Mouse (Mus musculus) brain, embryonic 14.5 days (tissue): ENCODE measurements at regions not wholly inside any gene's neighbourhood (a gene's known extent, or its start where the extent isn't known, plus 50 kb on each side); places are given as distances from the start of the nearest gene placed in this dataset.

Source experiments
- DNase-seq: peaks from one replicate; pipeline ENCODE4 v3.0.0-alpha.2; 2011; ENCODE audit warnings: low read depth
- CTCF ChIP-seq: fragments of 200-500 bp; IDR thresholded peaks from 2 replicates; pipeline ENCODE4 v1.5.1; 2012; ENCODE audit warnings: inconsistent platforms, mild to moderate bottlenecking, moderate library complexity, borderline replicate concordance; ENCODE audit not compliant: insufficient read depth, insufficient read length; ENCODE audit errors: extremely low read depth
- POLR2A ChIP-seq: fragments of 200-500 bp; IDR thresholded peaks from 2 replicates; pipeline ENCODE4 v1.6.1; 2012; ENCODE audit warnings: mild to moderate bottlenecking, inconsistent platforms, borderline replicate concordance; ENCODE audit not compliant: poor library complexity, insufficient read depth, insufficient read length, severe bottlenecking; ENCODE audit errors: extremely low read depth

DNA sequence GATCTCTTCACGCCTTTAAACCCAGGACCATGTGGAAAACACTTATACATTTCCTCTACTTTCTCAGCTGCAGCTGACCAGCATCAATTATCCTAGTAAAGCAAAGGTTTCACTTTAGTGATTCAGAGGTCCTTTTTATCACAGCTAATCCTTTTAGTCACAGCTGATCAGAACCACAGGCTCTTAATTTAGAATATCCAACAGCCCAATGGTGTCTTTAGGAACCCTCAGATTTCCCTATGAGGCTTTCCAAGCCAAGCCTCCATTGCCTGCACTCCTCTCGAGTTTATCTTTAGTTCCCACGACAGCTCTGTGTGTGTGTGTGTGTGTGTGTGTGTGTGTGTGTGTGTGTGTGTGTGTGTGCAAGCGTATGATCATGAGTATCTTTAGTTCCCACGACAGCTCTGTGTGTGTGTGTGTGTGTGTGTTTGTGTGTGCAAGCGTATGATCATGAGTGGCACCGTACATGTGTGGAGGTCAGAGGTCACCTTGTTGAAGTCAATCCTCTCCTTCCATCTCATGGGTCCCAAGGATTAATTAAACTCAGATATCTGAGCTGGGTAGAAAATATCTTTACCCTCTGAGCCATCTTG is 85.4 kb upstream of the Gm34302 start:
- TF ChIP-seq POLR2A (no peak), CTCF (no peak)
- peak; percentile 50 for DNase-seq

DNA sequence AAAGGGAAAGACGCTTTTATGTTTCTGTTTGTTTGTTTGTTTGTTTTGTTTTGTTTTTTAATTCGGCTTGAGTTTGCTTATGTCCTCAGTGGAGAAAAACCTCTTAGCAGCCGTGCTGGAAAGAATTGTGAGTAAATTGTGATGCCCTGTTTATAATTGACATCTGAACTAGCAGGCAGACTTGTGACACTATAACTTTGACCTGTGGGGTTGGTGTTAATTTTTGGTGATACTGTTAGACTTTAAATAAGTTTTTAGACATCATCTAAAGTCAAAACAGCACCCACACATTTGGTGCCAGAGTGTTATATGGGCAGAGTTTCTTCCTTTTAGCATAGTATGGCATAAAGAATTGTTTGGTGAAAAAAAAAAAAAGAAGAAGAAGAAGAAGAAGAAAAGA is 84.0 kb upstream of the Gm34302 start:
- TF ChIP-seq POLR2A: no peak
- TF ChIP-seq CTCF: no peak
- DNase-seq: no peak

DNA sequence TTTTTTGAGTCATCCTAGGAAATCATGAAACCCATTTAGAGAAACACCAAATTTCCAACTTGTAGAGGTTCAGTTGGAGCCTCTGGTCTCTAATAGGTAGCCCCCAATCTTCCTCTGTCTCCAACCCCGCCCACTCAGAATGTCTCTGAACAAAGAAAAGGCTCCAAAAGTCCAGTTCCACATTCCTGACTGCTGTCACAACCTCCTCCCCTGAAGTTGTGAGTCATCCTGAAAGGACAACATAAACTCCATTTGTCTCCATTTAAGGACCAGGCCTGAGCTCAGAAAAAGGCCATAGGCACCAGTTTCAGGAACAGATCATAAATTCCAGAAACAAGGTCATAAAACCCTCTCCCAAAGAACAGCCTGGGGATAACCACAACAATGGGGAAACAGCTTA is 79.4 kb upstream of the Gm34302 start:
- TF ChIP-seq CTCF: no peak
- no peak for TF ChIP-seq POLR2A
- DNase-seq: no peak

DNA sequence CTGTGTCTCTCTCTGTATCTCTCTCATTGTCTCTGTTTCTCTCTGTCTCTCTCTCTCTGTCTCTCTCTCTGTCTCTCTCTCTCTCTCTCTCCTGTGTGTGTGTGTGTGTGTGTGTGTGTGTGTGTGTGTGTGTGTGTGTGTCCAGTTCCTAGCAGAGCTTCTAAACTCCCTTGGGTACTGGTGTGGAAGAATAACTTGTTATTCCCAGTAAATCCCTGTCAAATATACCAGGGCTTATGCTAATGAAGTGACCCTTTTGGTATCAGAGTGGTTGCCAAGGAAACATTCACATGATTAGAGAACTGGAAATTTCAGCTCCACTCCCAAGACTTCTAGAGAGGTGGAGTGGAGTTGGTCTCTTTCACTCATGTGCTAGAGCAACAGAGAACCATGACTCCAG is 78.9 kb upstream of the Gm34302 start:
- TF ChIP-seq CTCF (no peak), POLR2A (no peak)
- DNase-seq: peak; percentile 23

DNA sequence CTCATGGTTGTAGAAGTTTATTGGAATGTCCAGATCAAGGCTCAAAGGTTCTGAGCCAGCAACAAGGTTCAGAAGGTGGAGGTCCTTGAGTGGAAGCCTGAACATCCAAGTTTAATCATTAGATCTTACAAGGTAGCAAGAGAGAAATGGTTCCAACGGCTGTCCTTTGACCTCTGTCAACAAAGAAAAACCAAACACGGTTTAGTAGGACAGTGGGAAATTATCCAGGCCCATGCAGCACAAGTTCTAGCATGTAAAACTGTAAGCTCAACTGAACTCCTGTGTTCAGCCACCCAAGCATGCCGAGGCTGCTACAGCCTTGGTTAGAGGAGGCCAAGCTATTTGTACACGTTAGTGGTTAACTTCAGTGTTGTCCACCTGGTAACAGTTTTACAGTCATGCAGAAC is 77.1 kb upstream of the Gm34302 start:
- DNase-seq: no peak
- no peak for TF ChIP-seq POLR2A
- no peak for TF ChIP-seq CTCF

DNA sequence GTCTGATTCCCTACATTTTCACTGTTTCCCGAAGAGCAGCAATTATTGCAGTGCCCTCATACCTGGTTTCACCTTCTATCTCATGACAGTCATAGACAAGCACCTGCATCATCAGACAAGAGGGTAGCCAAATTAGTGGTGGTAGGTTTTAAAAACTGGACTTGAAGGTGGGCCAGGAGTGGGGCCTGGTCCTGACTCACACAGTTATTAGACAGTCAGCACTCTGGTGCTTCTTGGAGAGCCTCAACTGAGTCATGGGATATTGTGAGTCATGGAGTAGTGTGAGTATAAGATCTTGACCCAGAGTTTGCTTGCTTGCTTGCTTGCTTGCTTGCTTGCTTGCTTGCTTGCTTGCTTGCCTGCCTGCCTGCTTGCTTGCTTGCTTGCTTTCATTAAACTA is 73.1 kb upstream of the Gm34302 start:
- TF ChIP-seq CTCF: no peak
- no peak for TF ChIP-seq POLR2A
- DNase-seq: no peak

DNA sequence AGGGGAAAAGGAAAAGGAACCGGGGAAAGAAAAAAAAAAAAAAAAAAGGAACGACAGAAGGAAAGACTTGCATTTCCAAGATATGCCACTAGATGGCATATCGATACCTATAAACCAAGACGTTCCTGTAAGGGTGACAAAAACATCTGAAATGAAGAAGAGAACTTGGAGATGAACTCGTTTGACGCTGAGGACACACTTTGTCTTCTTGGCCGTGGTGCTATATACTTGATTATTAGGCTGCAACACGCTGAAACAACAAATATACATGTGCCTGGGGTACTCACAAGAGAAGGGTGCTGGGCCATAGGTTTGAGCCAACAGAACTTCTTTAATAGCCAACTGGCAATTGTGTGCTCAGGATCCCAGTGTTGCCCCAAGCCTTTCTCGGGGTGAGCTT is 71.2 kb upstream of the Gm34302 start:
- TF ChIP-seq CTCF: no peak
- TF ChIP-seq POLR2A: no peak
- peak; percentile 87 for DNase-seq

GRCm38 (mm10) chr3:63553426-63553825 is 69.7 kb upstream of the Gm34302 start:
- no peak for DNase-seq
- TF ChIP-seq POLR2A (no peak), CTCF (no peak)

DNA sequence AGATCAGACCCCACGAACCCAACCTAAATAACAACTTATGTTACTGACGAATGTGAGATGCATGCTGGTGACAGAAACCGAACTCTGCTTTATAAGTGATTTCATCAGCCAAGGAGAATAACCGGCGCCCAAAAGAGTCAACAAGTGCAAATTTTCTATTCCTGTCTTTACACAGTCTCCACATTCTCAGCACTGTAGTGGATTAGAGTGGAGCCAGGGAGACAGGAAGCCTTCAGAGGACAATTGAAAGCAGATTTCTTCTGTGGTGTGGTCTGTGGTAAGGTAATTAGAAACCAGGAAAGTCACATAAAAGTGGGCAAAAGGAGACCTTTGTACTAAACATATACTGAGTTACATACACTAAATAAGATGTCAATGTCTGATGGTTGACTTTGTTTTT is 68.0 kb upstream of the Gm34302 start:
- no peak for TF ChIP-seq CTCF
- TF ChIP-seq POLR2A: no peak

DNA sequence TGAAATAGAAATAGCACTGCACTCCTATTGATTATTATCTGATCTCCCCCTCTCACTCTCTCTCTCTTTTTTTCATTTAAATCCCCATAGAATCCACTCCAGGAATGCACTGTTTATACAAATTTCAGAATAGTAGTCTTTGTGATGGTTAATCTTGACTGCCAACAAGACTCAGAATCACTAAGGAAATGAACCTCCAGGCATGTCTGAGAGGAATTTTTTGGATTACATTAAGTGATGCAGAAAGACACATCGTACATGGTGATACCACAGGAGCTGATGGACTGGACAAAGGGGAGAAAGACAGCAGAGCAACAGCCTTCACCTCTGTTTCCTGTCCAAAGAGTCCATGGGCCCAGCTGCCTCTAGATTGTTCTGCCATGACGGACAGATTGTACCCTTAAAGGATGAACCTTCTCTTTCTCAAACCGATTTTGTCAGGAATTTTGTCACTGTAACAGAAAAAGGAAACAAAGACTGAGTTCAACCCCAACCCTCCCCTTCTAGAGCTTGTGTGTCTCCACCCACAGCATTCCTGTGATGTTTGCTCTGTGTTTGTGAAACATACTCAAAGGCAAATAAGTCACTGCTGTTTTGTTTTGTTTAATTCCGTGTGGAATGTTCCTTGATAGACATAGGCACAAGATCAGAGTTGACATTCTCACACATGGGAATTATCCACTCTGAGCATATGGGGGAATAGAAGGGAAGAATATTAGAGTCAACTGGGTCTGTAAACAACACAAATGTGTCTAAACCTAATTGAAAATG is 59.1 kb upstream of the Gm34302 start:
- no peak for DNase-seq
- TF ChIP-seq POLR2A (no peak), CTCF (no peak)

More for the DNA sequence above, 68.0 kb upstream of the Gm34302 start:
- DNase-seq: no peak

- TF ChIP-seq POLR2A: no peak
- no peak for TF ChIP-seq CTCF
- no peak for DNase-seq
Observed at GRCm38 (mm10) chr3:63538881-63539280, 55.2 kb upstream of the Gm34302 start.

DNA sequence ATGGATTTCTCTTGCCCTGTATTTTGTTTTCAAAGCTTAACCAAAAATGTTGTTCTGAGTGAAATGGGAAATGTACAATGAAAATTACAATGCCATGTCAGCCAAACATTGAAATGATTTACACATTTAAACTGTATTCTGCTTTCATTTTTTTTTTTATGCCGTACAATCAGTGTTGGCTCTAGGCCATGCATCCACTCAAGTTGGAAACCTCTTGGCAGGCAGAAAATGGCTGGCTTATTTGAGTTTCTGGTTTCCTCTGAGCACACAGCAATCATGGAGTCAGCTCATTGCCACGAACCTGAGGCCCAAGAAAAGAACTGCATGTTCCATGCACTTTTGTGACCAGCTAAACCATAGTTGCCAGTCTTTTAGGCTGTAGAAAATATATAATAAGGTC is 50.5 kb upstream of the Gm34302 start:
- DNase-seq: peak; percentile 69
- TF ChIP-seq POLR2A (no peak), CTCF (no peak)
